Mouse (Mus musculus) kidney, postnatal 36 days (tissue): ENCODE data around the gene Gm16181.

ENCODE experiments used
- DNase-seq, 2 experiments: peaks; one replicate each; pipeline ENCODE4 v3.0.0; 2021 to 2022; ENCODE audit warnings: mixed read lengths in 2 of 2

Gm16181 gene

DNA sequence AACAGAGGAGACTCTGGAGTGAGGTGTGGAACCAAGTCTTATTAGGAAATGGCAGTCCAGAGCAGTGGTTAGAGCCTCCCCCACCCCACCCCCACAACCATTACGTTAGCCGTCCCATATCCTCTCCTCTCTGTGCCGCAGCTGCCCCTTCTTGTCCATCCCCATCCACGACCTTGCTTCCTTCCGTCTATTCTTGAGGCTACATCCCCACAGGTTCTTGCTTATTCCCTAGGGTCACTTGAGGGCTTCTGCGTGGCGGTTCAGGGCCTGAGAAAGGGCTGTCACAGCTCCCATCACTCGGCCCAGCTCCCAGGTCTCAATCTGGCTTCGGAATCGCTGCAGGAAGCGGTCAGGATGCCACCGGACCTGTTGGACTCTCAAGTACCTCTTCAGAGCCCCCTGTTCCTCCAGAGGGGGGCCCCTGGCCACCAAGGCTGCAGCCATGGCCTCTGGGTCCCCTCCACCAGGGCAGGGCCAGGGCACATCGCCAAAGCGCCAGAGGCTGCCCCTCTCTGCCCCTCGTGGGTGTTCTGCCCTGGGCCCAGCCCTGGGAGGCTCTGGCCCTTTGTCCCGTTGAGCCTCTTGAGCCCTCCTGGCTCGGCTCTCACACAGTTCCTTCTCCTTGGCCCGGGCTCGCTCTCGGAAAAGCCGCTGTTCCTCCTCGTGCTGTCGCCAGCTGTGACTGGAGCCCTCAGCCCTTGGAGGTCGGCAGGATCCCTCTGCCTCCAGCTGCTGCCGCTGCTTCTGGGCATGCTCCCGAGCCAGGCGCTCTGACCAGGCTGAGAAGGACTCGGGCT, at the start of gene Gm16181:
TSS of gene Gm16181 (plus strand) at position 679 of the 797 bp plus-strand sequence.
- peak in 1 of 2 experiments; percentile 58 for DNase-seq

DNA sequence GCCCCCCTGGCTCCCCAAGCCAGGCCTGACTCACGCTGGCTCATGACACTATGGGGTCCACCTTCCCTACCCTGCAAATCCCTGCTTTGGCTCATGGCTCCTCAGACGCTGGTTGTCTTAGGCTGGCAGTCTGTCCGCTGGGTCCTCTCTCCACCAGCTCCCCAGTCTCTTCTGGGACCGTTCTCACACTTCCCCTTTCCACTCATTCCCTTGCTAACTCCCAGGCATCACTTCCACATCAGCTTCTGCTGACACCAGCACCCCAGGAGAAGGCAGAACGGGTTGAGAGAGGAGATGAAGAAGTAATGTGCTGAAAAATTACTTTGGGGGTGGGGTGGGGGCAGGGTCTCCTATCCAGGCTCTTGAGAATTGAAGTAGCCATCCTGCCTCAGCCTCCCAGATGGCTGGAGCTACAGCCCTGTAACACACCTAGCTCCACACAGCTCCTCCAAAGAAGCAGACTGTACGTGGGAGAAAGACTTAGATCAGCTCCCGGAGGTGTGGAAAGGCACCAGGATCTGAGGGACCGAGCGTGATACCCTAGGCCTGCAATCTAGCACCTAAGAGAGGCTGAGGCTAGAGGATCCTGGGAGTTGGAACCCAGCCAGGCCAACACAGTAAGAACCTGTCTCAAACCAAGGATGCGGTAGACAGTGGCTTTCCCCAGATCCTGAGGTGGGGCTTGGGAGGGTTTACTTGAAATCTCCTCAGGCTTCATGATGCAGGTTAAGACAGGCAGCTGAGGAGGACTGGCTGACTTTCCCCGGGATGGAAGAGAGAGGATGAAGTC, 48.0 kb upstream of the Gm16181 start:
- DNase-seq: no peak

DNA sequence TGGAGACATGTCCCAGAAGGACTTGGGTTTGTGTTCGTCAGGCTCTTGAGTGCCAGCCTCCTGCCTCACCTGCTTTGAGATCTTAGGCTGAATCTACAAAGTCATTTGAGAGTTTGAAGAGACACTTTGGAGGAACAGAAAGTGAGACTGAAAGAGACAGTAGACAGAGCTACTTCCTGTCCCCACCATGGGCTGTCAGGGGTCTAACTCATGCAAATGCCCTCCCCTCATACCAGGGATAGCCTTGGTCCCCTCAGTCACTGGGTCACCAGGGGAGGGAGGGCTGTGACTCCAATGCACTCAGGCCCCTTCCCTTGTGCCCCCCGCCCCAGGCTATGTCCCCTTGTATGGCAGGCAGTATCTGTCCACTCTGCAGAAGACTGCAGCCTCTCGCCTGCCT, 47.3 kb upstream of the Gm16181 start:
- DNase-seq: no peak

DNA sequence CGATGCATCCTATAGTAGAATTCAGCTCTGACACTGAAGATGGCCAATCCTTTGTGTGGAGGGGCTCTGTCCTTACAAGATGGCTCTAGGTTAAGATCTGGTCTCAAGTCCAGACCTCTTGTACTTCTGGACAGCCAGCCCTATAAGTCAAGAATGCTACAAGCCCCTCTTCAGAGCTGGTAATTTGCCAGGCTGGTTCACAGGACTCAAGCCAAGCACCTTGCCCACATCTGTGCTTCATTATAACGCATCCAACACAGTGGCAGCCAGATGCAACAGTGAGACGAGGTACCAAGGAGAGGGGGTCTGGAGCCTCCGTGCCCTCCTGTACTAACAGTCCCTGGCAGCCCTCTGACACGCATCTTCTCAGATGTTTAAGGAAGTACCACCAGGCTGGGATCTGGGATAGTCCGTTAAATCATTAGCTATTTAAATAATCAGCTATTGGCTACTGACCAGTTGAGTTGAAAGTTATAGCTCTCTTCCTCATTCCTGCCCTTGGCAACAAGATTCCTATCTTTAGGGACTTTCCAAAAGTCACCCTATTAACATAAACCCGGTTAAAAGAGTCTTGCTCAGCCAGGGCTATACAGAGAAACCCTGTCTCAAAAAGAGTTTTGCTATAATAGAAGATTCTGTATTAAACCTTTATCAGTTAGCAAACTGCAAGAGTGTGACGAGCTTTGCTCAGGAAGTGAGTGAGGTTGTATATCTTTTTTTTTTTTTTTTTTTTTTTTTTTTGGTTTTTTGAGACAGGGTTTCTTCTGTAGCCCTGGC, 46.2 kb upstream of the Gm16181 start:
- no peak for DNase-seq

DNA sequence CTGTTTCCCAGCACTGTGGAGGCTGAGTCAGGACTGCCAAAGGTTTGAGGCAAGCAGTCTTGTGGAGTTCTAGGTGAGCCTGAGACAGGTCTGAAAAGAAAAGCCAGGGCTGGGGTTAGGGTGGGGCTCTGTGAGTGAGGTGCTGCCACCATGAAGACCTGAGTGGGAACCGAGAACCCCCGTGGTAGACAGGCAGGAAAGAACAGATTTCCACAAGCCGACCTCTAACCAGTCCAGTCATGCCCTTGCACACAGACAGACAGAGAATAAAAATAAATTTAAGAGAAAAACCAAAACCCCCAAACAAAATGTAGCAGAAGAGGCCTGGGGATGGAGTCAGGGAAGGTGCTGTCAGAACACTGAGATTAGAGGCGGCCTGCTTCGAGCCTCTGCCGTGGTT, 45.3 kb upstream of the Gm16181 start:
- DNase-seq: no peak

DNA sequence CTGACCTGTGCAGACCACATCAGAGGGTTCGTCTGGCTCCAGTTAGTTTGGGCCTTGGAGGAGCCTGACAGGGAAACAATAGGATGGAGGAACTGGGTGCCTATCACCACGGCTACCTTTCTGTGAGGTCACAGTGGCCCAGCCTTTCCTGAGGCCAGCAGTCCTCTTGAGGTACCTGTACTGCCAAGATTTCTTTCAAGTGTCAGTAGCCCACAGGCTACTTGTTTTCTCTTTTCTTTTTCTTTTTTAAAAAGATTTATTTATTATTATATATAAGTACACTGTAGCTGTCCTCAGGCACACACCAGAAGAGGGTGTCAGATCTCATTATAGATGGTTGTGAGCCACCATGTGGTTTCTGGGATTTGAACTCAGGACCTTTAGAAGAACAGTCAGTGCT, 44.7 kb upstream of the Gm16181 start, which contains the start of gene Aif1:
TSS of gene Aif1 (minus strand) at position 101 of the 400 bp plus-strand sequence.
- no peak for DNase-seq

DNA sequence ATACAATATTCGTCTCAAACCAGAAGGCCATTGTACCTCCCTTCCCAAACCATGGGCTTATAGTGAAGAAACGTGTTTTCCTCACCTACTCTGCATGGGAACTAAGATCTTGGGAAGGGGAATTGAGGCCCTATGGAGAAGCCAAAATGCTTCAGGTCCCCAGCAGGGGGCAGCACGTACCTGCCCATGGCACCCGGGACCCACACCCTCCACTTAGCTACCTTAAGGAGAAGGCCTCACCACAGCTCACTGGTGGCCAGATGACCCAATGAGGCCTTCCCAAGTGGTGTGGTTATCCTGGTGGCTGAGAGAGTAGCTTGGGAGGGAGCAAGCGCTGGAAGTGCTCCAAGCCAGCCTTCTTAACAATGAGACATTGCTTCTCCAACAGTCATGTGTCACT, 42.1 kb upstream of the Gm16181 start:
- DNase-seq: peak; percentile 75 to 89

DNA sequence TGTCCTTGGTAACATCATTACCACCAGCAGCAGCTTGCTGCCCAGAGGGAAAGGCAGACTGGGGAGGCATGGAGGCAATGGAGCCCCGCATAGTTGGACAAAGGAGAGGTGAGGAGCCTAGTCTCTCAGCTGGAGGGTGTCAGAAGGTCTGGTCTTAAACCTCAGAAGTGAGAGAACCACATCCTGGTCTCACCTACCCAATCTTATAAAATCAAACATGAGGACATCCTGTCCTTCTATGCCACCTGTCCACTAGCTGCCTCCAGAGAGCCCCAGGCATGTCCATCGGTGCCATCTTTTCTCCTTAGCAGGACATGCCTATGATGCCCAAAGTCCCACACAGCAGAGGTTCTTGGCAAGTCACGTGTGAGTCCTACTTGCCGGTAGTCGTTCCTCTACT, 40.5 kb upstream of the Gm16181 start:
- DNase-seq: no peak

DNA sequence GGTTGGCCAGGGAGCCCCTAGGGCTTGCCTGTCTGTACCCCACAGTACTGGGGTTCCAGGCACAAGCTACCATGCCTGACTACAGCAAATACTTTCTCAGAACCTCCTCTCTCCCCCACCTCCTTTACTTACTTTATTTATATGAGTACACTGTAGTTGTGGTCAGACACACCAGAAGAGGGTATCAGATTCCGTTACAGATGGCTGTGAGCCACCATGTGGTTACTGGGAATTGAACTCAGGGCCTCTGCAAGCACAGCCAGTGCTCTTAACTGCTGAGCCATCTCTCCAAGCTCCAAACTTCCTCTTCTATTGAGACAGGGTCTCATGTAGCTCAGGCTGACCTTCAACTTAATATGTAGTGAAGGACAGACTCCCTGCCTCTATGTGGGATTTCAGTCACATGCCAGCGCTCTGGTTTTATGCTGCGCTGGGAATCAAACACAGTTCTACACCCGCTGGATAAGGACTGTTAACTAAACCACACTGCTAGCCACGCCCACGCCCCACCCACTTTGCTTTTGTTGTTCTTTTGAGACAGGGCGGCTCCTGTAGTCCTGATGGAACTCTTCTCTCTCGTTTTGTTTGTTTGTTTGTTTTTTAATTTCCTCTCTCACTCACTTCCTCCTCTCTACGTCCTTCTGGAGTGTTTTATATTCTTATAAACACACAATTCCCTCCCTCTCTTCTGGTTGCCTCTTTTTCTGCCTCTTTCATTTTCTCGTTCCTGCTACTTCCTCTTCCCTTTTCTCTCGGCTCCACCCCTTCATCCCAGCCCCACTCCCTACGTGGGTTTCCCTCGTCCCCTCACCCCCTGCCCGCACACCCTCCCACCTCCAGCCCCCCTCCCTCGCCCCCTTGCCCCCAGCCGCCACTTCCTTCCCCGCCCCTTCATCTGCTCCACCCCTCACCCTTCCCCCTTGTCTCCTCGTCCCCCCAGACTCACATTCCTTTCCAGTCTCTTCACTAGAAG, 34.7 kb upstream of the Gm16181 start:
- DNase-seq: peak; percentile 76 to 89

DNA sequence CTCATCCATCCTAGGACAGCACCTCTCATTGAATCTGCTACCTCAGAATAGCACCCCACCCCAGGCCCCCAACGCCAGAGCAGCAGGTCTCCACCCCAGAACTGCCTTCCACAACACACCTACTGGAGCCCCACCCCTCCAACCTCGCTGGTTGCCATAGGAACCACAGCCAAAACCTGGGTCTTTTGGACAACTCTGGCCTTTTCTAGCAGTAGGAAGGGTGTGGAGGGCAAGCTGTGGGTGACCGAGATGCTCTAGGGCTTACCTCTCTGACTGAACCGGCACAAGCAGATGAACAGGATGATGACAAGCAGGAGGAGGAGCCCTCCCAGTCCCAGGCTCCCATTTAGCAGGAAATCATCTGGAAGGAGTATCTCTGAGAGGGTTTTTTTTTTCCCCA, 34.0 kb upstream of the Gm16181 start:
- DNase-seq: no peak

DNA sequence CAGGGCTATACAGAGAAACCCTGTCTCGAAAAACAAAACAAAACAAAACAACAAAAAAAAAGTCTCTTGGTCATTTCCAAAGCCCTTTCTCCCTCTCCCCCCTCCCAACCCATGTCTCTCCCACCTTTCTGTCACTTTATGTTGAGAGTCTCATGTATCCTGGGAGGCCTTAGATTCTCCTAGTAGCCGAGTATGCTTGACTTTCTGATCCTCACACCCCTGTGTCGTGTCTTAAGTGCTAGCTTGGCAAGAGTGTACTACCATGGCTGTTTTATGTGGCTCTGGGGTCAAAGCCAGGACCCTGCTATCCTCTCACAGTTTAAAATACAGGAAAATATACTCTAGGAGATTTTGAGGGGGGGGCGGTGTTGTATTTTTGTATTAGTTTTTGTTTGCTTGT, 33.3 kb upstream of the Gm16181 start:
- no peak for DNase-seq

DNA sequence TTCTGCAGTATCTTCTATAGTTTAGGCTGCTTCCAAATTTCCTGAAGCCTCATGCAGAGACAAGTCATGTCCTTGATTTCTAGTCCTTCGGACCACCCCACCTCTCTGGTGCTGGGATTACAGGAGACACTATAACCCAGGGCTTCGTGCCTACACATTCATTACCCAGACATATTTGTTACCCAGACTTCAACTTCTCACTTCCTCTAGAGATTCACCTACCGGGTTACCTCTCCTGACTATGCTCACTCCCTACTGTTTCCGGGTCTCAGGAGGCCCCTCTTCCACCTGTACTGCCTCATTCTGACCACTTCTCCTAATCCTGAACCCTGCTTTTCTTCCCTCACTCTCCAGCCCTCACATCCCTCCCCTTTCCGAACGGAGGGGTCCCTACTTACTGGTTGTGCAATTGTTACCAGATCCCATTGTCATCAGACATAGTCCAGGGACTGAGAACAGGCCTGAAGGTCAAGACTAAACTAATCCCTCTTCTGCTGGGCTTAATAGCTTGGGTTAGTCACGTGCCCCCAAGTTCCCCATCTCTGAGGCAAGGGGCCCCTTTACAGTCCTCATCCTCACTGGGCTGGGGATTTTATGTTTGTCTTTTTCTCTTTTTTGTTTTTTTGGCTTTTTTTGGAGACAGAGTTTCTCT, 32.5 kb upstream of the Gm16181 start, which contains the start of gene Lst1:
TSS of gene Lst1 (minus strand) at position 481 of the 652 bp plus-strand sequence.
- no peak for DNase-seq

DNA sequence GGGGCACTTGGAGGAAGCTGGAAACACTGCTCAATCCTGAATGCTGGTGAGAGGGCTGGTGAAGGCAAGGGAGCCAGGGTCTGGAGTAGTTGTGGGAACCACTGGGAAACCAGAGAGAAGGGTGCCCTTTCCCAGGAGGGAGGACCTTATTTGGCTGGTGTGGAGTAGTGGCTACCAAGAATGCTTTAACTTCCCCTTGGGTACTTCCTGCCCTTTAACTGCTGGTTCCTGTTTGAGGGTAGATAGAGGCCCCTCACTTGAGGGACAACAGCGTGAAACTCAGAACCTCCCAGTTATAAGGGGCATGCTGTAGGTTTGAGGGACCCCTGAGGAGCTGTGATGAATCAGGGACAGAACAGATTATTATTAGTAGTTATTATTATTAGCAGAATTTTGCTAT, 31.4 kb upstream of the Gm16181 start:
- no peak for DNase-seq

DNA sequence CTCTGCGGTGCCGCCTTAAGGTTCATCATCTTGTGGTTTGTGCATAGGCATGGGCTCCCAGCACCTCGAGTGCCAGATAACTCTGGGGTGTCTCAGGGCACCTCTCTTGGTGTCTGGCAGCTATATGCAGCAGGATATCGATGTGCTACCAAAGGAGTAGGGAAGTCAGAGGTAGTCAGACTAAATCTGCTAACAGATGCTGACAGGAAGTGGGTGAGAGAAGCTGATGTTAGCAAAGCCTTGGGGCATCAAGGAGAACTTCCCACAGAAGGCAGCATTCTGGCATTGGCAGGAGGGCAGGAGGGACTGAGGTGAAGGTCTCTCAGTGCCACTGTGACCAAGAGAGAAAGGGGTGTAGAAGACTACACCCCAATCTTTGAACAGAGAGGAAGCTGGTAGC, 30.5 kb upstream of the Gm16181 start:
- no peak for DNase-seq

DNA sequence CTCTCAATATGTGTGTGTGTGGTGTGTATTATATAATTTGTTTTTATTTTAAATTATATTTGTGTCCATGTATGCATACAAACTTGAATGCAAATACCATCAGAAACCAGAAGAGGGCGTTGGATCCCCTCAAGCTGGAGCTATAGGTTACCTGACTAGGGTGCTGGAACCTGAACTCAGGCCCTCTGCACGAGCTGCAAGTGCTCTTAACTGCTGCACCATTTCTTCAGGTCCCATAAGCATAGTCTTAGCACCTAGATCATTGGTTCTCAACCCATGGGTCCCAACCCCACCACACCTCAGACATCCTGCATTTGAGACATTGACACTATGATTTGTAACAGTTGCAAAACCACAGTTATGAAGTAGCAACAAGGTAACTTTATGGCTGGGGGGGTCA, 28.9 kb upstream of the Gm16181 start:
- no peak for DNase-seq

DNA sequence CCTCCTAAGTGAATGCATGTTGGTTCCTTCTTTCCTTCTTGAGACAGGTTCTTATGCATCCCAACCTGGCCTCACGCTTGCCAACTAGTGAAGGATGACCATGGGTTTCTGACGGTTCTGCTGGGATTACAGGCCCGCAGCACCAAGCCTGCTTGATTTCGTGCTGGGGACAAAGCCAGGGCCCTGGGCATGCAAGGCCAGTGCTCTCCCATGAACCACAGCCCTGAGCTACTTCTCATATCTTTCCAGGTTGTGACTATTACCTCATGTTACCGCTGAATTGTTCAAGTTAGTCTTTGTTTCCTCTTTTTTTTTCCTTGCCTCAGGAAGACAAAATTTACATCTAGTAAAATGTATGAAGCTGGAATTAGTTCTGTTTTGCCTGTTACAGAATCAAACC, 27.7 kb upstream of the Gm16181 start:
- no peak for DNase-seq

DNA sequence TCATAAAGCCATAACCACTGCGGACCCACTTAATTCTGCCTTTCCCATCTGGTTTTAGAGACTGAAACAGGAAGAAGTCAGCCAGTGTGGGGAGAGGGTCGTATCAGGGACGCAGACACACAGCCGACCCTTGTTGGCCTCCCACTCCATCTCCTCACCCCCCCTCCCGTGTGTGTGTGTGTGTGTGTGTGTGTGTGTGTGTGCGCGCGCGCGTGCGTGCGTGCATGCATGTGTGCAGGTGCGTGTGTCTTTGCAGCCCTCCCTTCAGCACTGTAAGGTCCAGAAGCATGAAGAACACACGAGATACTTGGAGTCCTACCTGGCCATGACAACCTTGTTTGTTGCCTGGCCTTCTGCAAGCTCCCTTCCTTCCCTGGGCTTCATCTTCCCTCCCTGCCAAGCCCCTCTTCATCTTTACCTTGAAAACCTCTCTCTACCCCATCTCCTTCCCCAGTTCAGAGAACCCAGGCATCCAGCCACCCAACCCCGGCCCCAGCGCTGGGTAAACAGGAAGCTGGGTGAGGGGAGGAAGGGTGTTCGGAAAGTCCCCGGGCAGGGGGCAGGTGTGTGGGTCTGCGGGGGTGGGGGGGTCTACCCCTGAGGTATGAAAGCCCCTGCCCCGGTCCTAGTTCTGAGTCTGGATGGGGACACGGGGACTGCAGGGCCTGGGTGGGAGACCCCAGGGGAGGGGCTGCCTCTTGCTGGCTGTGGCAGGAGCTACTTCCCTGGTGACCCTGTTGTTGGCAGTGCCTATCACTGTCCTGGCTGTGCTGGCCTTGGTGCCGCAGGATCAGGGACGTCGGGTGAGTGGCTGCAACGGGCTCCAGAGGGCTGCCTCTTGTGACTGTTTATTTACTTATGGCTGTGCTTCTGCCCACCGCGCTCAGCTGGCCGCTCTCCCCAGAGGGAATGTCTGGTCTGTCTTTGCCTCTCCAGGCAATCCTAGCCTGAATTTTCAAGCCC, 26.5 kb upstream of the Gm16181 start, which contains the start of gene Ltb:
TSS of gene Ltb (plus strand) at position 559 of the 963 bp plus-strand sequence.
- DNase-seq: no peak

DNA sequence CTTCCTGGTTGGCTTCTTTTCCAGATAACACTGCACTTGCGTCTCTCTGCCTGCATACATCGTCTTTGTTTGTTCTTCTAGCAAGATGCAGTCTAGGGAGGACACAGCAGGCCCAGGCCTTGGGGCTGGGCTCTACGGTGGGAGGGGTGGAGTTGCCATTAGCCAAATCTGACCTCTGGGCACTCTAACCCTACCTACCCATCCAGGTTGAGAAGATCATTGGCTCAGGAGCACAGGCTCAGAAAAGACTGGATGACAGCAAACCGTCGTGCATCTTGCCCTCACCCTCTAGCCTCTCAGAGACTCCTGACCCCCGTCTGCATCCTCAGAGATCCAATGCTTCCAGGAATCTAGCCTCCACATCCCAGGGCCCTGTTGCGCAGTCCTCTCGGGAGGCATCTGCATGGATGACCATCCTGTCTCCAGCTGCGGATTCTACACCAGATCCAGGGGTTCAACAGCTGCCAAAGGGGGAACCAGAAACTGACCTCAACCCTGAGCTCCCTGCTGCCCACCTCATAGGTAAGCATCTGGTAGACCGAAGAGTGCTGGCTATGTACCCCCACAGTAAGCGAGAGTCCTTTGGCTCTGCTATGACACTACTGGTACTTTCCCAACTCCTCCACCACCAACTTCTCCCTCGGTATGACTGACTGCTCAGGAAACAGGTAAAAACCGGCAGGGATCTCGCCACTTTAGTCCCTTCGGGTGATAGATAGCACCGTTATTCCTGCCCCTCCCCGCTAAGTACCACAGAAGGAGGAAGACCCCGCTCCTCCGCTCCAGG, 25.6 kb upstream of the Gm16181 start:
- DNase-seq: no peak

DNA sequence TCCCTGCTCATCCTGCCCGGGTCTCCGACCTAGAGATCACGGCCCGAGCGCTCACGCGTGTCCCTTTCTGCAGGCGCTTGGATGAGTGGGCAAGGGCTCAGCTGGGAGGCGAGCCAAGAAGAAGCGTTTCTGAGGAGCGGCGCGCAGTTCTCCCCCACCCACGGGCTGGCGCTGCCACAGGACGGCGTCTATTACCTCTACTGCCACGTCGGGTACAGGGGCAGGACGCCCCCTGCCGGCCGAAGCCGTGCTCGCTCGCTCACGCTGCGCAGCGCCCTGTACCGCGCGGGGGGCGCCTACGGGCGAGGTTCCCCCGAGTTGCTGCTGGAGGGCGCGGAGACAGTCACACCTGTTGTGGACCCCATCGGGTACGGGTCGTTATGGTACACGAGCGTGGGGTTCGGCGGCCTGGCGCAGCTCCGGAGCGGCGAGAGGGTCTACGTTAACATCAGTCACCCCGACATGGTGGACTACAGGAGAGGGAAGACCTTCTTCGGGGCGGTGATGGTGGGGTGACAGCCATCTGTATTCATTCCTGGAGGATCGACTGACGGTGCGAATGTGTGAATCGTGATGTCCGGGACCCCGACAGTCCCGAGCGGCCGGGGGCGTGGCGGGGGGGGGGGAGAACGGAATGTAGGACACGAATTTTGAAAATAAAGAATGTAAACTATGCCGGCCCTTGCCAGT, 24.9 kb upstream of the Gm16181 start:
- DNase-seq: peak; percentile 71 to 91
